Mouse (Mus musculus): ENCODE measurements around the gene Acsl6. TPM values are rescaled to one million over a fixed set of nuclear protein-coding genes. Genes with fewer than 3 reads are reported as not detected.

The Acsl6 gene
- 3.7 and 5.3 TPM in 2 replicates for total RNA-seq (2012; rRNA removed)

DNA sequence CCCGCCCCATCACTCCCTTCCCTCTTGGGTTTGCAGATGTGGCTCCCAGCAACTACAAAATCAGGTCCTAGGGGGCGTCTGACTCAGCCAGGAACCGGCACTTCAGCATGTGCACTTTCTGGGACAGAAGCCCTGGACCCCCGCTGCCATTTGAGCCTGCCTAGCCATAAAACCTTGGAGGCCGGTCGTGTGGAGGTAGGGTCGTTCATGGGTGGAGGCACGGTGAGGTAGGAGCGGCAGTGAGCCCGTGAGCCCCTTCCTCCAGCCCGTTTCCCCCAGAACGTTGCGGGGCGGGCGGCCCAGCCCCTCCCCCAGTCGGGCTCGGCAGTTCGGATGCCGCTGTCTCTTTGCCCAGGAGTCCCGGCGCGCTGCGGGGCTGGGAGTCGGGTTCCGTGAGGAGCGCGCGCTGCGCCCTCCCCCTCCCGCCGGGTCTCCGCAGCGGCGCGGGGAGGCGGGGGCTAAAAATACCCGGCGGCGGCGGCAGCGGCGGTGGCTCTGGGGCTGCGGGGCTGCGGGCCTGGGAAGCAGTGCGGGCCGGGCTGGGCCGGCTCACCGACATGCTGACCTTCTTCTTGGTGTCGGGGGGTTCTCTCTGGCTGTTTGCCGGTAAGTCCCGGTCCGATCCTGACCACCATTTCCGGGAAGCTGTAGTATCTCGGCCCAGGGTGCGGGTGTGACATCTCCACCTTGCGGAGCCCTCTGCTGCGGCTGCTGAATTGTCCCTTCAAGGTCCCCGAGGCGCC, at the start of gene Acsl6:
Gene Acsl6, plus strand, starts transcription at position 71 of the 743 bp plus-strand sequence.
- no peak within 1 kb of the TSS for H3K27ac ChIP-seq (ENCODE audit: insufficient read depth, low read depth, low read length, poor library complexity, severe bottlenecking)
- H3K9me3 ChIP-seq (ENCODE audit: control insufficient read depth, insufficient read depth, low read depth, low read length): no peaks in the 10 kb centered on the region
- peak; percentile 40 for DNase-seq (ENCODE audit: low read depth, low spot score)
- H3K4me3 ChIP-seq (ENCODE audit: insufficient read depth in 1 of 2, low read depth in 1 of 2, low read length in 2 of 2, poor library complexity in 1 of 2, severe bottlenecking in 1 of 2): peak within 1 kb of the TSS; percentile 61 to 90
- in situ Hi-C loops (cut with MboI; ENCODE audit: low sequenced_read_pairs in 2 of 2, unreplicated experiment in 2 of 2): no loop called here
- H3K36me3 ChIP-seq (ENCODE audit: control insufficient read depth, insufficient read depth, low read length, poor library complexity, severe bottlenecking): no peaks in the 10 kb centered on the region
- TF ChIP-seq CHD2 (IDR thresholded peaks at IDR 0.05; ENCODE audit: low read depth, low read length) (no peak), HCFC1 (IDR thresholded peaks at IDR 0.05; ENCODE audit: borderline replicate concordance, insufficient read depth, low read length) (no peak), ZNF384 (IDR thresholded peaks at IDR 0.05; ENCODE audit: low read depth, low read length) (no peak), ZC3H11A (IDR thresholded peaks at IDR 0.05; ENCODE audit: borderline replicate concordance, low read depth, low read length) (no peak), MAFK (IDR thresholded peaks at IDR 0.05; ENCODE audit: insufficient read depth, low read depth, low read length) (no peak)
- H3K9ac ChIP-seq (ENCODE audit: insufficient read depth, low read depth, low read length, poor library complexity, severe bottlenecking): peak within 1 kb of the TSS; percentile 51
- H3K4me1 ChIP-seq (ENCODE audit: control insufficient read depth in 2 of 2, insufficient read depth in 2 of 2, low read length in 2 of 2, poor library complexity in 1 of 2): peaks cover 0 to 6% of the 10 kb centered on the region in 2 experiments; a peak in 1 of 4 replicates

DNA sequence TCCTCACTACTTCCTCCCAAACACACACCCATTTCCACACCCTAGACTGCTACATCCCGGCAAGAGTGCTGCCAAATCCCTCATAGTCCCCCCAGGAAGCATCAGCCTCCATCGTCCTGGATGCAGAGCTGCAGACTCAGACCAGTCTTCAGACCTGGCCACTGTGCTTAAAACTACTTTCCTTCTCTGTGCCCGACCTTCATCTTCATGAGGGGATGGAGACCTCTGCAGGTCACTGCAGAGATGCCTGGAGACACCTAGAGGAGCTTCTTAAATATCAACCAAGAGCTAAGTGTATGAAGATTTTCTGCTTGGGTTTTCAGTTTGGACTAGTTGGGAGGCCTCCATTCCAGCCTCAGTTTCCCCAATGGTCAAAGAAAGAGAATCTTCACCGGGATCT, 49.5 kb upstream of the Acsl6 start:
- H3K9me3 ChIP-seq (ENCODE audit: control insufficient read depth, insufficient read depth, low read depth, low read length): no peaks in the 10 kb centered on the region
- TF ChIP-seq CHD2 (IDR thresholded peaks at IDR 0.05; ENCODE audit: low read depth, low read length) (no peak), MAFK (IDR thresholded peaks at IDR 0.05; ENCODE audit: insufficient read depth, low read depth, low read length) (no peak), ZNF384 (IDR thresholded peaks at IDR 0.05; ENCODE audit: low read depth, low read length) (no peak), ZC3H11A (IDR thresholded peaks at IDR 0.05; ENCODE audit: borderline replicate concordance, low read depth, low read length) (no peak), HCFC1 (IDR thresholded peaks at IDR 0.05; ENCODE audit: borderline replicate concordance, insufficient read depth, low read length) (no peak)
- peaks cover 0 to 5% of the 10 kb centered on the region in 2 experiments; a peak in 1 of 4 replicates for H3K4me1 ChIP-seq (ENCODE audit: control insufficient read depth in 2 of 2, insufficient read depth in 2 of 2, low read length in 2 of 2, poor library complexity in 1 of 2)
- no peak overlapping the region for H3K4me3 ChIP-seq (ENCODE audit: insufficient read depth in 1 of 2, low read depth in 1 of 2, low read length in 2 of 2, poor library complexity in 1 of 2, severe bottlenecking in 1 of 2)
- H3K36me3 ChIP-seq (ENCODE audit: control insufficient read depth, insufficient read depth, low read length, poor library complexity, severe bottlenecking): no peaks in the 10 kb centered on the region
- in situ Hi-C loops (cut with MboI; ENCODE audit: low sequenced_read_pairs in 2 of 2, unreplicated experiment in 2 of 2): no loop called here
- H3K9ac ChIP-seq (ENCODE audit: insufficient read depth, low read depth, low read length, poor library complexity, severe bottlenecking): no peak overlapping the region
- no peak overlapping the region for H3K27ac ChIP-seq (ENCODE audit: insufficient read depth, low read depth, low read length, poor library complexity, severe bottlenecking)
- DNase-seq (ENCODE audit: low read depth, low spot score): no peak

DNA sequence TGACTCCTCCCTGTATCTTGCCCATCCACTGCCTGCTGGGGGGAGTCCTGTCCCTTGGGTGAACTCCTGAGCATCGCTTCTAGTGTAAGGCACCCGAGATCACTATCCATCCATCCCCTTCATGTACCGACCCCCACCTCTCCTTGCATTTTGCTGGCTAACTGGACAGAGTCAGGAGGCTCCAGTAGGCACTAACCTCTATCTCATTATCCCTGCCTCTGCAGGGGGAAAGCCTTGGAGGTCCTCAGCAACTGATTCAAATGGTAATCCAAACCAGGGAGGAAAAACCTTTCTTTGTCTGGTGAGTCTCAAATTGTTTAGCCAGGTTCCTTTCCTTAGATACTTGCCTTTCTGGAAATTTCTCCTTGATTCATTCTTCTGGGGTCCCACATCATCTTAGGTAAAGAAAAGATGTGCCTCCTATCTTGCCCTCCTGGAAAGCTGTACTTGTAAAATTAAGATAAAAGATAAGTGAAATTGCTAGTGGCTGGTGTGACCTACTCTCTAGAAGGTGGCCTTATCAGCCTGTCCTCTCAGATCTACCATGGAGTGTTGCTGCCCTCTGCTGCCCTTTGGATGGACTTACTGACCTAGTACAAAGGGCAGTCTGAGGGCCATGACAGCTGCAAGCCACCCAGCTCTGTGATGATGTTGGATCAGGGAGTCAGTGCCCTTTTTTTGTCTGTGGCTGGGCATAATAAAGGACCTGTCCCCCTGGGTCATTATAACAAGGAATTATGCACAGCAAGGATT, 46.8 kb upstream of the Acsl6 start:
- H3K9ac ChIP-seq (ENCODE audit: insufficient read depth, low read depth, low read length, poor library complexity, severe bottlenecking): no peak overlapping the region
- H3K4me1 ChIP-seq (ENCODE audit: control insufficient read depth in 2 of 2, insufficient read depth in 2 of 2, low read length in 2 of 2, poor library complexity in 1 of 2): peaks cover 0 to 5% of the 10 kb centered on the region in 2 experiments; a peak in 1 of 4 replicates
- no peak overlapping the region for H3K4me3 ChIP-seq (ENCODE audit: insufficient read depth in 1 of 2, low read depth in 1 of 2, low read length in 2 of 2, poor library complexity in 1 of 2, severe bottlenecking in 1 of 2)
- no peaks in the 10 kb centered on the region for H3K9me3 ChIP-seq (ENCODE audit: control insufficient read depth, insufficient read depth, low read depth, low read length)
- peak; percentile 51 for DNase-seq (ENCODE audit: low read depth, low spot score)
- TF ChIP-seq ZC3H11A (IDR thresholded peaks at IDR 0.05; ENCODE audit: borderline replicate concordance, low read depth, low read length): peak; percentile 79
- TF ChIP-seq ZNF384 (IDR thresholded peaks at IDR 0.05; ENCODE audit: low read depth, low read length): no peak
- TF ChIP-seq CHD2 (IDR thresholded peaks at IDR 0.05; ENCODE audit: low read depth, low read length): no peak
- TF ChIP-seq HCFC1 (IDR thresholded peaks at IDR 0.05; ENCODE audit: borderline replicate concordance, insufficient read depth, low read length): no peak
- TF ChIP-seq MAFK (IDR thresholded peaks at IDR 0.05; ENCODE audit: insufficient read depth, low read depth, low read length): no peak
- in situ Hi-C loops (cut with MboI; ENCODE audit: low sequenced_read_pairs in 2 of 2, unreplicated experiment in 2 of 2): no loop called here
- no peak overlapping the region for H3K27ac ChIP-seq (ENCODE audit: insufficient read depth, low read depth, low read length, poor library complexity, severe bottlenecking)
- H3K36me3 ChIP-seq (ENCODE audit: control insufficient read depth, insufficient read depth, low read length, poor library complexity, severe bottlenecking): no peaks in the 10 kb centered on the region

DNA sequence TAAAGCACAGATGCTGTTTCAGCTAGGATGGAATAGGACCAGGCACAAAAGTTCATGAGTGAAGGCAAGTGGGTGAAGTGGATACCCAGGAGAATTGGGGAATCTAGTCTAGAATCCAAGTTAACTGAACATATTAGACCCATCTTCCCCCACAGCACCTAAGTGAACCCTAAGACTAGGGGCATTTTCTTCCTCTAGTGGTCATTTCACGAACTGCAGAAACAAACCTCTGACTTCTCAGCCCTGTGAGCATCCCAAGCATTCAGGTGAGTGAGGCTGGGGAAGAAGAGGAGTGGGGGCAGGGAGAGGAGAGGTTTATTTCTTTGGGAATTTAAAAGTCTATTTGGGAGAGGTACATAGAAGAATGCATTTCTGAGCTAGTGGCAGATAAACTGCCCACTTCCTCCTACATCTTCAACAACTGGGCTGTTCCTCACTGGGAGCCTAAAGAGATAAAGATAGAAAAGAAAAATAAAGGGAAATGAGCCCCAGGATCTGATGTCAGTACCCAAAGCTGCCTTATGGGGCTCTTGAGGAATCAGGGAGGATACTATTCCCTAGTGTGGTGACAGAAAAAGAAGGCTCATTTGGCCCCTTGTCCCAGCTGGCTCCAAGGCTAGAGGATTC, 40.1 kb upstream of the Acsl6 start:
- DNase-seq (ENCODE audit: low read depth, low spot score): peak; percentile 26
- H3K9ac ChIP-seq (ENCODE audit: insufficient read depth, low read depth, low read length, poor library complexity, severe bottlenecking): no peak overlapping the region
- H3K36me3 ChIP-seq (ENCODE audit: control insufficient read depth, insufficient read depth, low read length, poor library complexity, severe bottlenecking): no peaks in the 10 kb centered on the region
- TF ChIP-seq HCFC1 (IDR thresholded peaks at IDR 0.05; ENCODE audit: borderline replicate concordance, insufficient read depth, low read length) (no peak), MAFK (IDR thresholded peaks at IDR 0.05; ENCODE audit: insufficient read depth, low read depth, low read length) (no peak), ZNF384 (IDR thresholded peaks at IDR 0.05; ENCODE audit: low read depth, low read length) (no peak), CHD2 (IDR thresholded peaks at IDR 0.05; ENCODE audit: low read depth, low read length) (no peak), ZC3H11A (IDR thresholded peaks at IDR 0.05; ENCODE audit: borderline replicate concordance, low read depth, low read length) (no peak)
- in situ Hi-C loops (cut with MboI; ENCODE audit: low sequenced_read_pairs in 2 of 2, unreplicated experiment in 2 of 2): no loop called here
- H3K9me3 ChIP-seq (ENCODE audit: control insufficient read depth, insufficient read depth, low read depth, low read length): no peaks in the 10 kb centered on the region
- H3K27ac ChIP-seq (ENCODE audit: insufficient read depth, low read depth, low read length, poor library complexity, severe bottlenecking): no peak overlapping the region
- no peaks in the 10 kb centered on the region; a peak in 1 of 4 replicates for H3K4me1 ChIP-seq (ENCODE audit: control insufficient read depth in 2 of 2, insufficient read depth in 2 of 2, low read length in 2 of 2, poor library complexity in 1 of 2)
- H3K4me3 ChIP-seq (ENCODE audit: insufficient read depth in 1 of 2, low read depth in 1 of 2, low read length in 2 of 2, poor library complexity in 1 of 2, severe bottlenecking in 1 of 2): no peak overlapping the region

All from ES-E14 (cell line).